Mouse (Mus musculus) liver, embryonic 14.5 days (tissue): ENCODE data around the gene Slc35c1.

Source experiments
- CTCF ChIP-seq: IDR thresholded peaks from 2 replicates; pipeline ENCODE4 v1.5.1; 2016; ENCODE audit warnings: antibody characterized with exemption, low read depth, control low read depth
- EP300 ChIP-seq: IDR thresholded peaks from 2 replicates; pipeline ENCODE4 v1.6.1; 2016; ENCODE audit warnings: antibody characterized with exemption, low read depth

DNA sequence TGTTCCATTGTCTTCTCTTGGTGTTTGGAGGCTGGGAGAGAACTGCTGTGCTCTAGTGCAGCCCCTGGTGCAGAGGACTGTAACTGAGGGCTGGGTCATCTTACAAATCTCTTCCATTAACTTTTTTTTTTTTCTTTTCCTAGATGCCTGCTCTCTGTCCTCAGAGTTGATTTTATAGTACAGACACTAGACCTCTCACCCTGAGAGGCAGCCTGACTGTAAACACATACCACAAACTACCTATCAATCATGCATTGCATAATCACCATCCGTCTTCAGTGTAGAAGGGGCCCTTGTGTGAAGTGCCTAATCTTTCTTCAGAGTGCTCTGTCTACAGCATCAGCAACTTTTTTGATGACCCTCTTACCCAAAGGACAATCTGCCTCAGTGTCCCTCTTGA, 22.2 kb upstream of the Slc35c1 start:
- TF ChIP-seq CTCF (no peak), EP300 (no peak)
